Mouse (Mus musculus): ENCODE measurements around the gene Gm572. TPM values are rescaled to one million over a fixed set of nuclear protein-coding genes. Genes with fewer than 3 reads are reported as not detected.

The Gm572 gene
- polyA plus RNA-seq, 1 experiment: not detected

DNA sequence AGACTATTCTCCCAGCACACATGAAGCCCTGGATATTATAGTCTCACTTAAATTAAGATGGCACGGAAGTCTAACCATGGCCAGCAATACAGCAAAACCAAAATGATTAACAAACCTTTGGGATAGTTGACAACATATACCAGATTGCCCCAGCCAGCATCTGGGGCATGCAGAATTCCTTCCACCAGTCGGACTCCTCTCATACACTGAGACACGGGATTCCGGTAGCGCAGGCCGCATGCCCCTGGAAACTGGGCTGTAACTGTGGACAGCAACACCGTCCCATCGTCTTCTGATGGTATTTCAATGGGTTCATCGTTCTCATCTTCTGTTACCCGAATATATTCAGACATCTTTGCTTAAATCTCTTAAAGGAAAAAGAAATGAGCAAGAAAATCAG is 18.1 kb upstream of the Gm572 start:
- no peak for DNase-seq (ENCODE audit: extremely low spot score in 1 of 2, low spot score in 1 of 2)

DNA sequence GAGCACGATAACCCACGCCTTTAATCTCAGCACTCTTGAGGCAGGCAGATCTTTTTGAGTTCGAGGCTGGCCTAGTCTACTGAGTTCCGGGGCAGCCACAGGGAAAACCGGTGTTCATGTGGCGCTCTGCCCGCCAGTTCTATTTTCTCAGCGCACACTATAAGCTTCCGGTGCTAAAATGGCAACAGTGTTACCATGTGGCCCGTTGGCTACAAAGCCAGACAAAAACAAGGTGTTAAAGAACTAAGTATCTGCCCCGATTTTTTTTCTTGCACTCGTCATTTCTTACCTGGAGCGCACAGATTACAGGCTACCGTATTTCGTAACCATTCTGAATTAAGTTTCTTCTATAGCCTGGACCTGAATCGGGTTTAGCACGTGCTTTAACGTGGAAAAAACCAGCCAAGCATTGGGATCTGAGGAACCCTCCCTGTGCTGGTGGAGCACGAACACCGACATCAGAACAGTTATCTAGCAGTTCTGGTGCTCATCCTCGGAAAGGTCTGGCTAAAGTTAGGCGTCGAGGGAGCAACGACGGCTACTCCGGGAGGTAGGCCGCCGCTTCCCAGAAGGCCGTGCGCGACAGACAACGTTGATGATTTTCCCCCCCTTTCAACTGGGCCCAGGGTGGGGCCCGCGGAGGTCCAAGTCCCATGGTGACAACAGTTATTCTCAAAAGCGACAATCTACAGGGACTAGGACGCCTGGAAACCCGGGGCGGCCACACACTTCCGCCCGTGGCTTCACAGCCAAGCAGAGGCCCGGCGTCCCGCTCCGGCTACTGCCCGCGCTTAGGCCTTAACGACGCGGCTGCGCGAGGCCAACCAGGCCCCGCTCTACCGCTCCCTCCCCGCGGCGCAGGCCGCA is 17.1 kb upstream of the Gm572 start:
- DNase-seq (ENCODE audit: extremely low spot score in 1 of 2, low spot score in 1 of 2): peak in 1 of 2 experiments; percentile 39

DNA sequence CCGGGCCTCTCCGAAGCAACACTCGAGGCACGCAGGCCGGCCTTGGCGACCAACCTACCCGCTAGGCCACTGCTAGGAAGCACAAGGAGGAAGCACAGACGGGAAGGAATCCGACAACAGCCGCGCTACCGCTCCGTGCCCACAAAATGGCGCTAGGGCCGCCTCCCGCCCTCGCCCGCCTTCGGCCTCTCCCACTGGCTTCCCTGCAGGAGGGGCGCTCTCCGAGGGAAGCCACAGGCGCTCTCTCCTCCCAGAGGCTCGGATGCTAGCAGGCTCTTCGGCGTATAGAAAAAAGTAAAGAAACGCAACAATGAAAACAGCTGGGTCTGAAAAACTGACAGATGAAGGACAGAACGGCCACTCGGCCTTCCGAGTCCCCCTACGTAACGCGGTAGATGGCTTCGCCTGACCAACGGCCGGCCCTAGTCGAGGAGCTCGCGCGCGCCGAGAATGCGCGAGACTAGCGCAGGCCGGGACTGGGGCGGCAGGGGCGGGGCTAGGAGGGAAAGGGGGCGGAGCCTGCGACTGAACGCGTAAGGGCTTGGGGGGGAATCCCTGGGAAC is 16.4 kb upstream of the Gm572 start, which contains the start of gene Tardbp:
Tardbp (minus strand) TSS at position 397 of the 563 bp plus-strand sequence.
- peak; percentile 86 to 96 for DNase-seq (ENCODE audit: extremely low spot score in 1 of 2, low spot score in 1 of 2)

GRCm38 (mm10) chr4:148627246-148627645 is 15.9 kb upstream of the Gm572 start:
- no peak for DNase-seq (ENCODE audit: extremely low spot score in 1 of 2, low spot score in 1 of 2)

DNA sequence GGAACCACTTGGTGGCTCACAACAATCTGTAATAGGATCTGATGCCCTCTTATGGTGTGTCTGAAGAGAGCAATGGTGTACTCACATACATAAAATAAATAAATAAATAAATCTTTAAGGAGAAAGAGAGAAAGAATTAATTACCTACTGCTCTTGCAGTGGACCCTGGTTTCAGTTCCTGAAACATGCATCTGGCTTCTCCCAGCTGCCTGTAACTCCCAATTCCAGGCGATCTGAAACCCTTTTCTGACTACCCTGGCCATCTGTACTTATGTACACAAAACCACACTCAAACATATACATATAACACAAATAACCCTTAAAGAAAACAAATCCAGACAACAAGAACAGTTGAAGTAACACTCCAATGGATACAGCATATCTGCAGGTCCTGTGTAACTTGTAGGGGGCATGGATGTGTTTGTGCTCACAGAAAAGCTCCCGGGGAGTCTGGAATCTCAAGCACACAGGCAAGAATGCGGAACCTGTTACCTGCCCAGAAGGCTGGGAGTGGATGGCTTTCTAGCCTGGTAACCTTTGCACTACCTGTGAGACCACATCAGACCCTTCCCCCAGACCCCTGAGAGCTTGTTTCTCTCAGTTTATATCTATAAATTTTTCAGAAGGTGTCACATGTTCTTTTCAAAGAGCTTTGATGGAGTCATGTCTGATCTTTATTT is 11.0 kb upstream of the Gm572 start:
- no peak for DNase-seq (ENCODE audit: extremely low spot score in 1 of 2, low spot score in 1 of 2)

GRCm38 (mm10) chr4:148633395-148634061 is 9.6 kb upstream of the Gm572 start:
- no peak for DNase-seq (ENCODE audit: extremely low spot score in 1 of 2, low spot score in 1 of 2)

DNA sequence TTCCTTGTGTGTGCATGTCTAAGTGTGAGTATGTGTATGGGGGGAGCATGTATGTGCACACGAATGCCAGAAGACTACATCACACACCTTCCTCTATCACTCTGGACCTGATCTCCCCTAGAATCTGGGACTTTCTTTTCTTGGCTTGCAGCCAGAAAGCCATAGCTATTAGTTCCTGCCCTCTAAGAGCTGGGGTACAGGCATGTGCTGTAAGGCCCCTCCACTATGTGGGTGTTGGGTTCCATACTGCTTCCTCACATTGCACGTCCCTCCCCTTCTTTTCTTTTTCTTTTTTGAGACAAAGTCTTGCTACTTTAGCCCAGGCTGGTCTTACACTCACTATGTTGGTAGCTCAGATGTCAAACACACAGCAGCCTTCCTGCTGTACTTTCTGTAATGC is 7.8 kb upstream of the Gm572 start:
- DNase-seq (ENCODE audit: extremely low spot score in 1 of 2, low spot score in 1 of 2): no peak

GRCm38 (mm10) chr4:148638302-148638701 is 4.8 kb upstream of the Gm572 start:
- no peak for DNase-seq (ENCODE audit: extremely low spot score in 1 of 2, low spot score in 1 of 2)

- DNase-seq (ENCODE audit: extremely low spot score in 1 of 2, low spot score in 1 of 2): no peak
Observed at GRCm38 (mm10) chr4:148639455-148639854, 3.7 kb upstream of the Gm572 start.

DNA sequence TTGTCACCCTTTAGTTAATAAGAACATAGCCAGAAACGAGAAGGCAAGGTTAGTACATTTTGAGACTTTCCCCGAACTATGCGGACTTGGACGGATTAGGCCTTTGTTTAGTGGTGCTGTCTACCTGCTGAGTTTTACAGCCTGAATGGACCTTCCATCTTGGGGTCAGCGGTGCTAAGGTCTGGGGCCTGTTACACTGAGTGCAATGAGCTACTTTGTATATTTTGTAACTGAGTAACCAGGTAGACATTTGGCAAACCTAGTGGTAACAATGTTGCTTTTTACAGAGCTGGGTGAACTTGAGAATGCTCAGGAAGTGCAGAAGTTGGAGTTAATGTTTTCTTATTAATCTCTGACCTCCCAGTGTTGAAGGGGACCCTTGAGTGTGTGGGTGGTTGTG is 2.0 kb upstream of the Gm572 start:
- no peak for DNase-seq (ENCODE audit: extremely low spot score in 1 of 2, low spot score in 1 of 2)

GRCm38 (mm10) chr4:148644157-148644511 is 1.0 kb downstream of the Gm572 start:
- DNase-seq (ENCODE audit: extremely low spot score in 1 of 2, low spot score in 1 of 2): peak in 1 of 2 experiments; percentile 74

DNA sequence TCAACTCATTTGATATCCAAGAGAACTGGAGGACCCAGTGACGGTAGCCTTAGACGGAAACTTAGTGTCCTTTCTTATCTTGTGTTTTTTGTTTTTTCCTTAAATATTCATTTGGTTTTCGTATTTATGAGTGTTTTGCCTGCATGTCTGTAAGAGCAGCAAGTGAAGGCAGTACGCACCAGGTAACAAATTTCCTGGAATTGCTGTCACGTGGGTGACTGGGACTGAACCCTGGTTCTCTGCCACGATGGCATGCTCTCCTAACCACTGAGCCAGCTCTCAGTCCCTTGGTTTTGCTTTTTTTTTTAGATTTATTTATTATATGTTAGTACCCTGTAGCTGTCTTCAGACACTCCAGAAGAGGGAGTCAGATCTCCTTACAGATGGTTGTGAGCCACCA is 1.8 kb downstream of the Gm572 start:
- DNase-seq (ENCODE audit: extremely low spot score in 1 of 2, low spot score in 1 of 2): no peak

DNA sequence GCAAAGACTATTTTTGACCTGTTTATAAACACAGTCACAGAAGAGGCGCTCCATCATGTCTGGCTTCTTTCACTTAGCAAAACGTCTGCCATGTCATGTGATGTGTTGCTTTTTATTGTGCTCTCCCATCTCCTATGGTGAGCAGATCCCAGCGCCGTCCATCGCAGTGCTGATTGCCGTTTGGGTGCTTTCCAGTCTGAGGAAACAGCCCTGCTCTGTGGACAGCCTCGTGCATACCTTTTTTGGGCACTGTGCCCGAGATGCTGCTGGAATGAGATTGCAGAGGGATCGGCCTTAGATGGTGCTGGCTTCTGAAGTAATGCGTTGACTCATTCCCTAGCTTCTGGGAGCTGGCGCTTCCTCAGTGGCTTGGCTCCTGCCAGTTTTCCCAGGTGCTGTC is 3.5 kb downstream of the Gm572 start:
- peak in 1 of 2 experiments; percentile 54 for DNase-seq (ENCODE audit: extremely low spot score in 1 of 2, low spot score in 1 of 2)

DNA sequence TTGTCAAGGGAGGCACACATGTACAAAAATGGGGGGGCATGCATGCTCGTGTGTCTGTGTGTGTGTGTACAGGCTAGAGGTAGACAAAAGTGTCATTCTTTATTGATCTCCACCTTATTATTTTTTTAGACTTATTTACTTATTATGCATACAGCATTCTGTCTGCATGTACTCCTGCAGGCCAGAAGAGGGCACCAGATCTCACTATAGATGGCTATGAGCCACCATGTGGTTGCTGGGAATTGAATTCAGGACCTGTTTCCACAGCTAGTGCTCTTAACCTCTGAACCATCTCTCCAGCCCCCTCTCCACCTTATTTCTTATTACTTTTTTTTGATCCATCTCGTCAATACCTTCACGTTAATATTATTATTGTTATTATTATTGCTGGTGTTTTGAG is 6.2 kb downstream of the Gm572 start:
- no peak for DNase-seq (ENCODE audit: extremely low spot score in 1 of 2, low spot score in 1 of 2)

DNA sequence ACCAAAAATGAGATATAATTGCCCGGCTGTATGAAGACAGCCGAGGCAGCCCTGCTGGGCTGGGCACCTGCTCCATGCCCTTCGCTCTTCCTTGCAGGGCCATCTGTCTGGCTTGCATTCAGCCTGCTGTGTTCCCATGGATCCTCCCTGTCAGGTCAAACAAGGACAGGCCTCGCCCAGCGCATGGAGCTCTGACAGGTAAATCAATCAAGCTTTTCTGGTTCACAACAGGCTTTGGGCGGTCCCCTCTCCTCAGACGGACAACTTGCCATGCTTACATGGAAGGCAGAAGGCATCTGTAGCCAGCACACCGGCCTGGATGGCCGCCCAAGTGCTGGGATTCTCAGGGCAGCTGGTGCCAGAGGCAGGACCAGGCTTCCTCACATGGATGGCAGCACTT is 7.9 kb downstream of the Gm572 start:
- no peak for DNase-seq (ENCODE audit: extremely low spot score in 1 of 2, low spot score in 1 of 2)

DNA sequence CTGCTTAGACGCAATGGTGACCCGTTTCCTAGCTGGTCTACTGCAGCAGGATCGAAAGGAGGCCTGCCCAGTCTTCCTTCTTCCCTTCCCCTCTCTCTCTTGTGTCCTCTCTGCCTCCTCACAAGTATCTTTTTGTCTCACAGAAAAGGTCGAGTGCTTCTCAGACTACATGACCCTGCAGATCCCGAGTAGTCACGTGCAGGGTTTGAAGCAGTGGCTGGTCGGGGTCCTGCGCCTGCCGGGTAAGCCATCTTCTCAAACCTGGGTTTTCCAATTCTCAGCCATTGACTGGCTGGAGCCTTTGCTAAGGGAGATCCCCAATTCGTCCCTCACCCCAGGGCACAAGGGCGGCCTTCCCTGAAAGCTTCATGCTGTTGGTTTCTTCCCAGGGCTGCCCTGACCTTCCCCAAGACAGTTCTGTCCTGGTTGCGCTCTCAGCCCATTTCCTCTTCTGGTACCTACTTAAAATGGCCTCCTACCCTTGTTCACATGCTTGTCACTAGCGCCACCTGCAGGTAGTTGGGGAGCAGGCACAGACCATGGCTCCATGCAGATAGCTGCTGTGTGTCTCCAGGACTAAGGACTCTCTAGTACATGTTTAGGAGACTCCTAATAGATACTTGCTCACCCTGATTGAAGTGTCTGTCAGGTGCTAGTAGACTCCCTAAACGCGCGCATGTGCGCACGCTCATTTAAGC is 11.7 kb downstream of the Gm572 start:
- peak in 1 of 2 experiments; percentile 15 for DNase-seq (ENCODE audit: extremely low spot score in 1 of 2, low spot score in 1 of 2)

GRCm38 (mm10) chr4:148656691-148657258 is 13.7 kb downstream of the Gm572 start:
- no peak for DNase-seq (ENCODE audit: extremely low spot score in 1 of 2, low spot score in 1 of 2)

DNA sequence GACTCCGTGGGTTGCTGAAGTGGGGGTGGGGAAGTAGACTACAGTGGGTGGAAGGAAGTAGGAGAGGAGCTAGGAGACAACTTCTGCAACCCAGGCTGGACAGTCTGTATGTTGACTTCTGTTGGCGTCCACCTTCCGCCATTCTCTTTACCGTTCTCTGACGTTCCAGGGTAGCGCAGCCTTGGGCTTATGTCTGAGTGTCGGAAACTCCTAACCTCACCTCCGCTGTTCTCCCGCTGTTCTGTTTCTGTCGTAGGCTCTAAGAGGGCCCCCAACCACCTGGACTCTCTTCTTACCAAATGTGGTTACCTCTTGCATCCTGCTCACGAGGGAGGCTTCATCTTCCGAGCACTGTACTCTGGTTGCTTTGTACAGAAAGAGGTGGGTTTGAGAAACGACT is 14.7 kb downstream of the Gm572 start:
- DNase-seq (ENCODE audit: extremely low spot score in 1 of 2, low spot score in 1 of 2): no peak

DNA sequence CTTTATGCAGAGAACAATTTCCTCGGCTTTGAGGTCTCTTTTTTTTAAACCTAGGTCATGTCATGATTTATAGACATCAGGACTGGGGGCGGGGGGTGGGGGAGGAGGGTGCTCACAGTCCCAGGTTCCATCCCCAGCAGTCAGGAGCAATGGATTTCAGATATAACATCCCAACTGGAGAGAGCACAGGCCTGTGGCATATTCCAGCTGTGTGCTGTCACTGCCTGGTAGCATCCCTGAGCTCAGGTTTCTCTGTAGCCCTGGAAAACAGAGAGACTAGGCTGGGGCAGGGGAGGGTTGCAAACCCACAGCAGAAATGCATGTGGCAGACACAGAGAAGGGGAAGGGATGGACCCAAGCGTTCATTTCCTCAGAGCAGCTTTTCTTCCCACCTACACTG is 17.1 kb downstream of the Gm572 start:
- no peak for DNase-seq (ENCODE audit: extremely low spot score in 1 of 2, low spot score in 1 of 2)
